Mouse (Mus musculus) liver, embryonic 15.5 days (tissue): ENCODE measurements around the gene Fgf3. TPM values are rescaled to one million over a fixed set of nuclear protein-coding genes. Genes with fewer than 3 reads are reported as not detected.

ENCODE experiments used
- ATAC-seq: fragments of 200-750 bp; cut with Nextera tagmentation; 2 replicates; pipeline ENCODE4 v1.8.0; 2017; ENCODE audit warnings: moderate number of reproducible peaks, mild to moderate bottlenecking, moderate library complexity; ENCODE audit not compliant: insufficient read depth
- H3K27ac ChIP-seq: fragments of 300-500 bp; sonication (generic); replicated peaks from 2 replicates; pipeline ENCODE4 v1.5.1; 2015; ENCODE audit warnings: mild to moderate bottlenecking, inconsistent platforms
- H3K27me3 ChIP-seq: fragments of 300-500 bp; sonication (generic); 2 replicates; pipeline ENCODE4 v1.6.1; 2015; ENCODE audit warnings: mild to moderate bottlenecking, inconsistent platforms
- H3K36me3 ChIP-seq: fragments of 300-500 bp; sonication (generic); replicated peaks from 2 replicates; pipeline ENCODE4 v1.6.1; 2015; ENCODE audit warnings: moderate library complexity, mild to moderate bottlenecking, inconsistent platforms
- H3K4me1 ChIP-seq: fragments of 300-500 bp; sonication (generic); replicated peaks from 2 replicates; pipeline ENCODE4 v1.6.1; 2015; ENCODE audit warnings: inconsistent platforms
- H3K4me2 ChIP-seq: fragments of 300-500 bp; sonication (generic); 2 replicates; pipeline ENCODE4 v1.6.1; 2015; ENCODE audit warnings: moderate library complexity, mild to moderate bottlenecking, inconsistent platforms
- H3K4me3 ChIP-seq: fragments of 300-500 bp; sonication (generic); replicated peaks from 2 replicates; pipeline ENCODE4 v1.5.1; 2015; ENCODE audit warnings: mild to moderate bottlenecking, inconsistent platforms
- H3K9ac ChIP-seq: fragments of 300-500 bp; sonication (generic); 2 replicates; pipeline ENCODE4 v1.6.1; 2015; ENCODE audit warnings: moderate library complexity, mild to moderate bottlenecking, inconsistent platforms
- H3K9me3 ChIP-seq: fragments of 300-500 bp; sonication (generic); replicated peaks from 2 replicates; pipeline ENCODE4 v1.6.1; 2016; ENCODE audit warnings: inconsistent platforms
- WGBS: fragments of 180-500 bp; shearing (Covaris S2); methylation state at CpG from one replicate; pipeline ENCODE4 v1.1.7; 2015; ENCODE audit warnings: mixed read lengths; ENCODE audit not compliant: insufficient replicate concordance; 5-methylcytosine and 5-hydroxymethylcytosine counted together
- polyA plus RNA-seq: library from polyadenylated mRNA; unstranded; fragments of >200 nt; fragmentation: Nextera tagmentation; extraction: Ambion mirVana; gene quantifications from 2 replicates; pipeline ENCODE4 v1.2.1, GENCODE M21; 2015

Gene Fgf3
- 0.06 TPM in 1 of 2 replicates, not detected in the other for polyA plus RNA-seq

- Histone ChIP-seq H3K9ac (no peak within 1 kb of the TSS), H3K4me2 (peak within 1 kb of the TSS; percentile 23), H3K4me3 (peak within 1 kb of the TSS; percentile 9; the same call in 1 of the 2 replicates), H3K36me3 (no peaks in the 10 kb centered on the region), H3K4me1 (0 out of 2 replicates have a peak, but pooled peaks cover 3% of the 10 kb centered on the region), H3K27me3 (peaks cover 94% of the 10 kb centered on the region), H3K27ac (no peak within 1 kb of the TSS), H3K9me3 (no peaks in the 10 kb centered on the region)
- 3% methylated on average over 41 of the region's 43 CpGs for WGBS
- no peak for ATAC-seq
These were observed at the start of gene Fgf3 for GRCm38 (mm10) chr7:144837891-144838488. TSS of gene Fgf3 (plus strand) at chr7:144838083.

DNA sequence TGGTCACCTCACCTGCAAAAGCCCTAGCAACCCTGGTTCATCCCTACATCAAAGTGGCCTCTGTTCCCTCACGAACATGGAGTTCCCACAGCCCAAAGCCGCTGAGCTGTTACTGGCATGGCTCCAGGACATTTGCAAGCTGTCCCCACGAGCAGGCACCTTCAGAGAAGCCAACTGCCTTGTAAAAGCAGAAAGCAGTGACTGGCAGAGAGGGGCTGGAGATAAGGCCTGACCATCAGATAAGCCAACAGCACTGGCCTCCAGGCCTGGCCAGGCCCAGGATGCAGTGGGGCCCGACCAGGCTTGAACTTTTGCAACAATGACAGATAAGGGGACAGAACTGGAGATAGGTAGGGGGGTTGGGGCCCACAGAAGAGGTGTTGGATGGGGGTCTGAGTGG is 49.3 kb upstream of the Fgf3 start:
- Histone ChIP-seq H3K4me1 (peaks cover 71% of the 10 kb centered on the region), H3K4me3 (peak overlapping the region; percentile 33), H3K9ac (peak overlapping the region; percentile 47), H3K36me3 (no peaks in the 10 kb centered on the region), H3K4me2 (peak overlapping the region; percentile 75), H3K9me3 (no peaks in the 10 kb centered on the region), H3K27ac (peak overlapping the region; percentile 100), H3K27me3 (no peaks in the 10 kb centered on the region)
- peak; percentile 41 for ATAC-seq
- 8% methylated on average over 4 of the region's 4 CpGs for WGBS

- H3K9ac ChIP-seq, result peak overlapping the region; percentile 47; the same call in 1 of the 2 replicates
- H3K4me1 ChIP-seq, result peaks cover 59% of the 10 kb centered on the region
These were observed 48.0 kb upstream of the Fgf3 start for GRCm38 (mm10) chr7:144789601-144790556.

GRCm38 (mm10) chr7:144791426-144791825 is 46.5 kb upstream of the Fgf3 start:
- Histone ChIP-seq H3K36me3 (no peaks in the 10 kb centered on the region), H3K9ac (no peak overlapping the region), H3K4me1 (peaks cover 43% of the 10 kb centered on the region), H3K9me3 (no peaks in the 10 kb centered on the region), H3K27me3 (peaks cover 13% of the 10 kb centered on the region; the same call in 1 of the 2 replicates), H3K4me2 (no peak overlapping the region), H3K27ac (no peak overlapping the region), H3K4me3 (no peak overlapping the region)
- no peak for ATAC-seq
- 85% methylated on average over 7 of the region's 7 CpGs for WGBS

More at GRCm38 (mm10) chr7:144789601-144790556, 48.0 kb upstream of the Fgf3 start:
- Histone ChIP-seq H3K4me3 (peak overlapping the region; percentile 33), H3K27me3 (peaks cover 10% of the 10 kb centered on the region; the same call in 1 of the 2 replicates), H3K27ac (peak overlapping the region; percentile 100), H3K9me3 (no peaks in the 10 kb centered on the region), H3K36me3 (no peaks in the 10 kb centered on the region), H3K4me2 (peak overlapping the region; percentile 75)
- no peak for ATAC-seq
- 58% methylated on average over 36 of the region's 36 CpGs for WGBS

DNA sequence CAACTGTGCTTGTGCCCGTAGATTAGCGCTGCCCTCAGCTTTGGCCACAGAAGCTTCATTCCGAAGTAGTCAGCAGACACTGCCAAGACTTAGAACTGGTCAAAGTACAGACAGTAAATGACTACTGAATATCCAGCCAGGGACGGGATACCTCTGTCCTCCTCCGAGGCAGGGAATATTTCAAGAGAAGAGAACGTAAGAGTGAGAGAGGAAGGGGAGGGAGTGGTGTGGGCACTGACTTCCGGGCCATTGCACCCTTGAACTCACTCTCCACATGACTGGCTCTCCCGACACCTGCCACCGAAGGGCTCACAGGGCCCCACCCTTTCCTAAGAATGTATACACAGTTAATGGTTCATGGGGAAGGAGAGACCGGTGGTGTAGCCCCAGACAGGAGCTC is 44.6 kb upstream of the Fgf3 start:
- Histone ChIP-seq H3K36me3 (no peaks in the 10 kb centered on the region), H3K4me3 (no peak overlapping the region), H3K27ac (no peak overlapping the region), H3K27me3 (peaks cover 13% of the 10 kb centered on the region; the same call in 1 of the 2 replicates), H3K9ac (no peak overlapping the region), H3K4me2 (no peak overlapping the region), H3K4me1 (peaks cover 28% of the 10 kb centered on the region), H3K9me3 (no peaks in the 10 kb centered on the region)
- 73% methylated on average over 10 of the region's 10 CpGs for WGBS
- no peak for ATAC-seq

- H3K27ac ChIP-seq, result no peak overlapping the region
- no peak overlapping the region for H3K9ac ChIP-seq
- H3K36me3 ChIP-seq, result no peaks in the 10 kb centered on the region
- ATAC-seq, result no peak
- H3K27me3 ChIP-seq, result peaks cover 24% of the 10 kb centered on the region
- no peaks in the 10 kb centered on the region for H3K9me3 ChIP-seq
- H3K4me1 ChIP-seq, result 0 out of 2 replicates have a peak, but pooled peaks cover 2% of the 10 kb centered on the region
- WGBS, result 62% methylated on average over 9 of the region's 9 CpGs
- H3K4me2 ChIP-seq, result no peak overlapping the region
- H3K4me3 ChIP-seq, result no peak overlapping the region
These were observed 41.9 kb upstream of the Fgf3 start for GRCm38 (mm10) chr7:144795976-144796474.

GRCm38 (mm10) chr7:144796986-144797735 is 40.7 kb upstream of the Fgf3 start:
- H3K9ac ChIP-seq, result no peak overlapping the region
- ATAC-seq, result no peak
- H3K4me2 ChIP-seq, result no peak overlapping the region
- H3K36me3 ChIP-seq, result no peaks in the 10 kb centered on the region
- 69% methylated on average over 17 of the region's 17 CpGs for WGBS
- no peaks in the 10 kb centered on the region for H3K9me3 ChIP-seq
- H3K27me3 ChIP-seq, result peaks cover 28% of the 10 kb centered on the region
- H3K4me1 ChIP-seq, result 0 out of 2 replicates have a peak, but pooled peaks cover 2% of the 10 kb centered on the region
- no peak overlapping the region for H3K27ac ChIP-seq
- H3K4me3 ChIP-seq, result no peak overlapping the region

GRCm38 (mm10) chr7:144798471-144798870 is 39.4 kb upstream of the Fgf3 start:
- WGBS, result 20% methylated on average over 1 of the region's 1 CpGs
- Histone ChIP-seq H3K36me3 (no peaks in the 10 kb centered on the region), H3K27ac (no peak overlapping the region), H3K4me3 (no peak overlapping the region), H3K27me3 (peaks cover 39% of the 10 kb centered on the region), H3K4me1 (0 out of 2 replicates have a peak, but pooled peaks cover 2% of the 10 kb centered on the region), H3K9me3 (no peaks in the 10 kb centered on the region), H3K9ac (no peak overlapping the region), H3K4me2 (no peak overlapping the region)
- no peak for ATAC-seq

DNA sequence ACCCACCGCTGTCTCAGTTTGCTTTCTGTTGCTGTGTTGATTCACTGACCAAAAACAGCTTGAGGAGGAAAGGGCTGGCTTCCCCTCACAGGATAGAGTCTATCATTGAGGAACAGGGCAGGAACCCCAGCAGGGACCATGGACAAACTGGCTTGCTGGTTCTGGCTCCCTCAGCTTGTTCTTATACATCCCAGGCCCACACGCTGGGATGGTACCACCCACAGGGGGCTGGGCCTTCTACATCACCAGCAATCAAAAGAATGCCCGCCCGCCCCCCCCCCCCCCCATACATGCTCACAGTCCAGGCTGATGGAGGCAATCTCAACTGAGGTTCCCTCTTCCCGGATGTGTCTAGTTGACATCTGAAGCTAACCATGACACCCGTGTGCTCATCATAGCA is 30.8 kb upstream of the Fgf3 start:
- H3K9ac ChIP-seq, result no peak overlapping the region
- ATAC-seq, result no peak
- no peaks in the 10 kb centered on the region for H3K9me3 ChIP-seq
- peaks cover 27% of the 10 kb centered on the region for H3K27me3 ChIP-seq
- 49% methylated on average over 6 of the region's 6 CpGs for WGBS
- H3K4me3 ChIP-seq, result no peak overlapping the region
- H3K27ac ChIP-seq, result no peak overlapping the region
- peaks cover 29% of the 10 kb centered on the region for H3K4me1 ChIP-seq
- no peaks in the 10 kb centered on the region for H3K36me3 ChIP-seq
- no peak overlapping the region for H3K4me2 ChIP-seq

- H3K4me3 ChIP-seq, result no peak overlapping the region
- peak overlapping the region; percentile 48 for H3K27ac ChIP-seq
- no peaks in the 10 kb centered on the region for H3K36me3 ChIP-seq
- H3K4me1 ChIP-seq, result peaks cover 35% of the 10 kb centered on the region
- peak overlapping the region; percentile 30; the same call in 1 of the 2 replicates for H3K4me2 ChIP-seq
- H3K9me3 ChIP-seq, result no peaks in the 10 kb centered on the region
- H3K9ac ChIP-seq, result no peak overlapping the region
- peaks cover 17% of the 10 kb centered on the region for H3K27me3 ChIP-seq
- peak; percentile 87 for ATAC-seq
- 33% methylated on average over 4 of the region's 4 CpGs for WGBS
These were observed 29.8 kb upstream of the Fgf3 start for GRCm38 (mm10) chr7:144807976-144808577.
